Mouse (Mus musculus) retina, embryonic 14.5 days (tissue): ENCODE measurements around the gene Bcl7b.

Source experiments
- DNase-seq: peaks from one replicate; pipeline ENCODE4 v3.0.0-alpha.2; 2015; ENCODE audit warnings: low spot score

Gene Bcl7b

GRCm38 (mm10) chr5:135168063-135169062 lies at the start of gene Bcl7b:
Gene Bcl7b, plus strand, starts transcription at chr5:135168283.
- peak; percentile 99 for DNase-seq

GRCm38 (mm10) chr5:135118589-135119081 lies 49.4 kb upstream of the Bcl7b start:
- peak; percentile 81 for DNase-seq

- DNase-seq: no peak
Measured at GRCm38 (mm10) chr5:135120753-135121152, 47.3 kb upstream of the Bcl7b start.

GRCm38 (mm10) chr5:135126121-135126520 lies 42.0 kb upstream of the Bcl7b start:
- DNase-seq: no peak

- DNase-seq: no peak
Measured at GRCm38 (mm10) chr5:135127669-135128068, 40.4 kb upstream of the Bcl7b start.

GRCm38 (mm10) chr5:135129747-135130146 lies 38.3 kb upstream of the Bcl7b start:
- no peak for DNase-seq

GRCm38 (mm10) chr5:135133736-135134405 lies 34.2 kb upstream of the Bcl7b start:
- peak; percentile 31 for DNase-seq

GRCm38 (mm10) chr5:135134534-135134933 lies 33.5 kb upstream of the Bcl7b start:
- peak; percentile 72 for DNase-seq

GRCm38 (mm10) chr5:135139881-135140280 lies 28.2 kb upstream of the Bcl7b start:
- no peak for DNase-seq

- DNase-seq: no peak
Measured at GRCm38 (mm10) chr5:135144469-135144868, 23.6 kb upstream of the Bcl7b start.

GRCm38 (mm10) chr5:135145532-135145931 lies 22.6 kb upstream of the Bcl7b start:
- no peak for DNase-seq

- no peak for DNase-seq
Measured at GRCm38 (mm10) chr5:135145955-135146354, 22.1 kb upstream of the Bcl7b start.

GRCm38 (mm10) chr5:135148715-135149052 lies 19.4 kb upstream of the Bcl7b start:
- DNase-seq: no peak

GRCm38 (mm10) chr5:135149053-135149819 lies 18.8 kb upstream of the Bcl7b start, which contains the start of gene Tbl2:
Gene Tbl2, plus strand, starts transcription at chr5:135149657.
- DNase-seq: peak; percentile 99

- no peak for DNase-seq
Measured at GRCm38 (mm10) chr5:135149820-135150178, 18.3 kb upstream of the Bcl7b start.

- no peak for DNase-seq
Measured at GRCm38 (mm10) chr5:135156496-135156895, 11.6 kb upstream of the Bcl7b start.

- no peak for DNase-seq
Measured at GRCm38 (mm10) chr5:135161221-135161620, 6.9 kb upstream of the Bcl7b start.

- no peak for DNase-seq
Measured at GRCm38 (mm10) chr5:135161650-135162049, 6.4 kb upstream of the Bcl7b start.

GRCm38 (mm10) chr5:135162361-135162760 lies 5.7 kb upstream of the Bcl7b start:
- DNase-seq: no peak

GRCm38 (mm10) chr5:135162821-135163220 lies 5.3 kb upstream of the Bcl7b start:
- no peak for DNase-seq

GRCm38 (mm10) chr5:135166909-135167308 lies 1.2 kb upstream of the Bcl7b start:
- no peak for DNase-seq

- no peak for DNase-seq
Measured at GRCm38 (mm10) chr5:135167469-135167868, 614 bp upstream of the Bcl7b start.
